Mouse (Mus musculus): ENCODE measurements around the gene Nxt1.

- TF ChIP-seq CTCF (IDR thresholded peaks at IDR 0.05; ENCODE audit: extremely low read depth, insufficient read length, insufficient replicate concordance, low read depth, low read length) (no peak), POLR2A (IDR thresholded peaks at IDR 0.05; ENCODE audit: low read depth, low read length) (no peak)
Observed at GRCm38 (mm10) chr2:148663458-148663857, 8.9 kb upstream of the Nxt1 start.
